Mouse (Mus musculus) left cerebral cortex, postnatal 4 days (tissue): ENCODE results near the gene A430033K04Rik. TPM values are rescaled to one million over a fixed set of nuclear protein-coding genes. Genes with fewer than 3 reads are reported as not detected.

Experiments used
- DNase-seq: peaks from one replicate; pipeline ENCODE4 v3.0.0-alpha.2; 2022
- intact Hi-C: fragments of 180-260 bp; cut with DNase I; formaldehyde crosslinking; loops from one replicate; pipeline ENCODE4 v1.15.1; 2025
- microRNA-seq: library from miRNA; unstranded; fragments of <30 nt; microRNA quantifications from one replicate; pipeline ENCODE4 v1.2.0, GENCODE M21; 2022
- total RNA-seq, 2 experiments: library from RNA; stranded (reverse); gene quantifications; 2 replicates each; pipeline ENCODE4 v1.2.3; 2021

The A430033K04Rik gene
- total RNA-seq, 2 experiments from 2014 or later, result 17.3 to 17.8 TPM

DNA sequence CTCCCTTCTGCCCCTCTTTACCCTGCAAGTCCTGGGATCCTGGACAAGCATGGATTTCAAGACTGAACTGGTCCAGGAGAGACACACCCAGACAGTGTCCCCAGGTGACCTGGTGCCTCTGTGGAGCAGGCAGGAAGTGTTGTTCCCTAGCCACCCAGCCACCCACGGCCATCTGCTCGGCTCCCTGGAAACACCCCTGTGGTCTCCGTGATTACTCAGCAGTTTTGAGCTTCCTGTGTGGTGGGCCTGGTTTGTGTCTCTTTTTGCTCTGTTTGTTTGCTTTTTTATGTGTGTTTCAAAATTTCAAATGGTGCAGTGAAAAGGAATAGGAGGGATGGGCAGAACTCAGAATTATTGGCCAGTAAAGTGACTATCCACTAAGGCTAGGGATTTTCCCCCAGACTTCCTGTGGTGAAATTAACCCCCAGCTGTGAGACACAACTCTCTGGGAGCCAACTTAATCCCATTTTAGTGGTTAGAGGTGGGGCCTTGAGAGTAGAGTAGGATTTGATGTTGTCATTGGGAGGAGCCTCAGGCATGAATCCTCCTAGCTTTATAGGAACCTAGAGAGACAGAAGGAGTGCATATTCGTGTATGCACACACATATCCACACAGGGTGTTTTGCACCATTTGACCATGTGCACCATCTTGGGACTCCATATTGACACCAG lies 72.0 kb downstream of the A430033K04Rik start:
- intact Hi-C loops, result no loop called here
- DNase-seq, result no peak

DNA sequence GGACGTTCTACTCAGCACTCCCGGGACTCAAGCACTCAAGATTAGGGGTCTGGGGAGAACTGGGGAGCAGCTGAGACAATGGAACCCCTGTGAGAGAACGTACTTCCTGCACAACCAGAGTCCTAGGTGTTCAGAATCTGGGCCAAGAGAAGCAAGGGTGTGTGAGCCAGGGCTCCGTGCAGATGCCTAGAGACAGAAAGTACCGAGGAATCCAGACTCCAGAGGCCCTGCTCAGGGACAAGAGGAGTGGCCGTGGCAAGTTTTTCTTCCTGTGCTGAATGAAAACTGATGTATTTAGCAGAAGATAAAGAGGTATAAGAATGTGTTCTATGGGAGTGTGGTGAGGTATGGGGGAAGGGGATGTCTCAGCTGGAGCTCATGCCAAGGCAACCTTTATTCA lies 74.8 kb downstream of the A430033K04Rik start:
- no peak for DNase-seq
- intact Hi-C loops, result no loop called here

Small RNA genes lying within 50 kb of the gene (microRNA-seq; reads per million reads assigned to microRNA genes)
- gene Gm24082, result not detected

Other genes starting within 250 kb of the A430033K04Rik start
- gene Zfp157, start 181.4 kb upstream of the A430033K04Rik start, total RNA-seq, result 10 to 100 TPM; 37.6 to 39.8 TPM
- gene 1700123K08Rik, start 58.1 kb upstream of the A430033K04Rik start, total RNA-seq, result not detected
- gene Zfp68, start 3.1 kb upstream of the A430033K04Rik start, total RNA-seq, result 10 to 100 TPM; 48.0 to 55.3 TPM
- gene Fam20c, start 131.7 kb downstream of the A430033K04Rik start, total RNA-seq, result 10 to 100 TPM; 79.5 to 92.0 TPM
- not detected for gene Gm5294, start 197.2 kb downstream of the A430033K04Rik start, total RNA-seq